Mouse (Mus musculus): ENCODE results near the gene Fat1. TPM values are rescaled to one million over a fixed set of nuclear protein-coding genes. Genes with fewer than 3 reads are reported as not detected.

Fat1 gene
- polyA plus RNA-seq, 1 experiment from 2014 or later: 33.5 TPM

DNA sequence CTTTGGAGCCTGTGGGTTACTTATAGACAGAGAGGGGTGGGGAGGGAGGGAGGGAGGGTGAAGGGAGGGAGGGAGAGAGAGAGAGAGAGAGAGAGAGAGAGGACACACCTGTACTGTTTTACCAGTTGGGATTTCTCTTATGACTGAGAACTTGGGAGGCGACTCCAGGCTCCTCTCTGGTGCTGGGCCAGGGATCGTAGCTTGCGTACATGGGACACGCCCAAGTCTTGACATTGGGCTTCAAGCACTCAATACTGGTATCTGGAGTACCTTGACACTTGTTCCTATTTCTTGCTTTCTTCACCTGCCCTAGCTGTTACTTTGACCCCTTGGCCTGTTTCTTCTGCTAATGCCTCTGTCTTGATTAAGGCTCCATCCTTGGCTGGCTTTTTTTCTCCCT lies 10.3 kb downstream of the Fat1 start:
- 92% methylated on average over 4 of the region's 4 CpGs for WGBS
- no peak overlapping the region for H3K27ac ChIP-seq (ENCODE audit: low read depth, low read length)
- H3K4me1 ChIP-seq (replicated peaks; ENCODE audit: control insufficient read depth, insufficient read depth, low read length): no peaks in the 10 kb centered on the region
- no peaks in the 10 kb centered on the region for H3K27me3 ChIP-seq (ENCODE audit: control insufficient read depth, insufficient read depth, low read length)
- H3K4me3 ChIP-seq (ENCODE audit: low read depth, low read length): no peak overlapping the region
- no peaks in the 10 kb centered on the region for H3K9me3 ChIP-seq (ENCODE audit: control insufficient read depth, low read length)
- no peak overlapping the region for H3K4me2 ChIP-seq (replicated peaks; ENCODE audit: low read depth, low read length)
- H3K36me3 ChIP-seq (ENCODE audit: control insufficient read depth, insufficient read depth, low read length): peaks cover 4% of the 10 kb centered on the region; the same call in 1 of the 2 replicates
- no peak for DNase-seq (ENCODE audit: low spot score)
- ATAC-seq (ENCODE audit: low FRiP score): no peak
- no peak overlapping the region for H3K9ac ChIP-seq (ENCODE audit: low read depth, low read length)

DNA sequence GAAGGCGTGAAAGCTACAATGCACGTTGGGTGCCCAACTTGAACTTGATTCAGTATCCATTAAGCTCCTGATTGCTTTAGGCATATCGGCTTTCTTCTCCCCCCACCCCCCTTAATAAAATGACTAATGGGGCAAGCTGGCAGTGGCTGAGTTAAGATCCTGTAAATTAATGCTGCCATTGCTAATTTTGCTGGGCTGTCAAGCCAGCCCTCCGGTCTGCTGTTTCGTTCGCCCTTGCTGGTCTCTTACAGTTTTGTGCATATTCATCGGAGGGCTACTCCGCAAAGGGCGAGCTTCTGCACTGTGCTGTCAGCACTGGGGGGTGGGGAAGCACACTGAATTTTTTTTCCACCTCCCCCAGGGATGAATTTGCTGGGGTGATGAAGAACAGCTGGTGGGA lies 13.3 kb downstream of the Fat1 start:
- Histone ChIP-seq H3K27me3 (ENCODE audit: control insufficient read depth, insufficient read depth, low read length) (no peaks in the 10 kb centered on the region), H3K27ac (ENCODE audit: low read depth, low read length) (no peak overlapping the region), H3K4me1 (replicated peaks; ENCODE audit: control insufficient read depth, insufficient read depth, low read length) (no peaks in the 10 kb centered on the region), H3K9me3 (ENCODE audit: control insufficient read depth, low read length) (no peaks in the 10 kb centered on the region), H3K36me3 (ENCODE audit: control insufficient read depth, insufficient read depth, low read length) (peaks cover 31% of the 10 kb centered on the region), H3K9ac (ENCODE audit: low read depth, low read length) (no peak overlapping the region), H3K4me3 (ENCODE audit: low read depth, low read length) (no peak overlapping the region), H3K4me2 (replicated peaks; ENCODE audit: low read depth, low read length) (no peak overlapping the region)
- ATAC-seq (ENCODE audit: low FRiP score) (peak; percentile 28), DNase-seq (ENCODE audit: low spot score) (no peak)
- 61% methylated on average over 9 of the region's 9 CpGs for WGBS

DNA sequence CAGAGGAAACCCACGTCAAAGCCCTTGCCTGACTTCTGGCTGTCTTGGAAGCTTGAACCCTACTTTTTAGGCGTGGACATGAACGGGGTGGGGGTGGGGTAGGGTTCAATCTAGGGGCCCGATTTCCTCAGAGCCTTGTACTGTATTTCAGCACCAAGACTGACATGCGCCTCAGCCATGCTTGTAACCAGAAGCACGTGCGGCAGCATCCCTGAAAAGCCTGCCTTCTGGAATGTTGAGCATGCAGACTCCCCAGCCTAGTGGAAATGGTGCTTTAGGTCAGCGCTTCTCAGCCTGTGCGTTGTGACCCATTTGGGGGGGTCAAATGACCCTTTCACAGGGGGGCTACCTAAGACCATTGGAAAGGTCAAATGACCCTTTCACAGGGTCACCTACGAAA lies 25.2 kb downstream of the Fat1 start:
- peak; percentile 41 for DNase-seq (ENCODE audit: low spot score)
- Histone ChIP-seq H3K36me3 (ENCODE audit: control insufficient read depth, insufficient read depth, low read length) (0 out of 2 replicates have a peak, but pooled peaks cover 2% of the 10 kb centered on the region), H3K27me3 (ENCODE audit: control insufficient read depth, insufficient read depth, low read length) (no peaks in the 10 kb centered on the region), H3K9me3 (ENCODE audit: control insufficient read depth, low read length) (no peaks in the 10 kb centered on the region), H3K4me3 (ENCODE audit: low read depth, low read length) (no peak overlapping the region), H3K4me1 (replicated peaks; ENCODE audit: control insufficient read depth, insufficient read depth, low read length) (peaks cover 4% of the 10 kb centered on the region), H3K9ac (ENCODE audit: low read depth, low read length) (no peak overlapping the region), H3K27ac (ENCODE audit: low read depth, low read length) (no peak overlapping the region), H3K4me2 (replicated peaks; ENCODE audit: low read depth, low read length) (no peak overlapping the region)
- peak; percentile 23; the same call in 1 of the 2 replicates for ATAC-seq (ENCODE audit: low FRiP score)
- WGBS: 24% methylated on average over 10 of the region's 10 CpGs

DNA sequence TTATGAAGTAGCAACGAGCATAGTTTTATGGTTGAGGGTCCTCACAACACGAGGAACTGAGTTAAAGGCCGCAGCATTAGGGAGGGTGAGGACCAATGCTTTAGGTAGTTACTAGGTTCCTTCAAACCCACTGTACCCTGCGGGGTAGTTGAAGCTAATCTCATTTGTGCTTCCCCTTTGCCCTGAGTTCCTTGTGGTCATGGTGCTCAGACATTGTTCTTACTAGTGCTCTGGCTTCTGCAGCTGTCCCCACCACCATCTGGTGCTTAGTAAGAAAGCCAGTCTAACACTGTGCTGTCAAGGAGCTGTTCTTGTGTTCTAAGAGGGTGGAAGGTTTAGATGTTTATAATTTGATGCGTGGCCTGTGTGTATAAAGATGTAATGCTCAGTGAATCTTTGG lies 25.7 kb downstream of the Fat1 start:
- 55% methylated on average over 5 of the region's 5 CpGs for WGBS
- DNase-seq (ENCODE audit: low spot score) (peak; percentile 37), ATAC-seq (ENCODE audit: low FRiP score) (0 out of 2 replicates have a peak, but pooled peaks have one; percentile 21)
- Histone ChIP-seq H3K4me2 (replicated peaks; ENCODE audit: low read depth, low read length) (no peak overlapping the region), H3K27ac (ENCODE audit: low read depth, low read length) (no peak overlapping the region), H3K36me3 (ENCODE audit: control insufficient read depth, insufficient read depth, low read length) (0 out of 2 replicates have a peak, but pooled peaks cover 2% of the 10 kb centered on the region), H3K4me1 (replicated peaks; ENCODE audit: control insufficient read depth, insufficient read depth, low read length) (peaks cover 4% of the 10 kb centered on the region), H3K9ac (ENCODE audit: low read depth, low read length) (no peak overlapping the region), H3K27me3 (ENCODE audit: control insufficient read depth, insufficient read depth, low read length) (no peaks in the 10 kb centered on the region), H3K4me3 (ENCODE audit: low read depth, low read length) (no peak overlapping the region), H3K9me3 (ENCODE audit: control insufficient read depth, low read length) (no peaks in the 10 kb centered on the region)

DNA sequence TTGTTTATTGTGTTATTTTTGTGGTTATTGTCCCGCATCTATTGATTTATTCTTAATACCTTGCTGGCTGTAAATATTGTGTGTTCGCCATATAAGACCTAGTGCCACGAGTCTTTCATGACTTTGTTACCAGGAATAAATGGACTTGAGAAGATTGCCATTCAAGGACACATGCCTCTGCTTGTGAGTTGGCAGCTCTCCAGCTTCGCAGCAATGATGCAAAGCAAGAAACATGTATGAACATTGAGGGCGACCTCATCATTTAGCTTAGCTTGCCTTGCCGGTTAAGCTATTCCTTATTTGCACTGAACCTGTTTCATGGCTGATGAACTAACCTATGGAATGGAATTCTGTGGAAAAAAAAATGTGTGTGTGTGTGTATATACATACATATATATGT lies 26.2 kb downstream of the Fat1 start:
- H3K27ac ChIP-seq (ENCODE audit: low read depth, low read length): no peak overlapping the region
- 0 out of 2 replicates have a peak, but pooled peaks cover 2% of the 10 kb centered on the region for H3K36me3 ChIP-seq (ENCODE audit: control insufficient read depth, insufficient read depth, low read length)
- no peaks in the 10 kb centered on the region for H3K9me3 ChIP-seq (ENCODE audit: control insufficient read depth, low read length)
- H3K4me2 ChIP-seq (replicated peaks; ENCODE audit: low read depth, low read length): no peak overlapping the region
- ATAC-seq (ENCODE audit: low FRiP score) (no peak), DNase-seq (ENCODE audit: low spot score) (no peak)
- H3K4me3 ChIP-seq (ENCODE audit: low read depth, low read length): no peak overlapping the region
- peaks cover 4% of the 10 kb centered on the region for H3K4me1 ChIP-seq (replicated peaks; ENCODE audit: control insufficient read depth, insufficient read depth, low read length)
- no peaks in the 10 kb centered on the region for H3K27me3 ChIP-seq (ENCODE audit: control insufficient read depth, insufficient read depth, low read length)
- WGBS: 87% methylated on average over 6 of the region's 6 CpGs
- no peak overlapping the region for H3K9ac ChIP-seq (ENCODE audit: low read depth, low read length)

DNA sequence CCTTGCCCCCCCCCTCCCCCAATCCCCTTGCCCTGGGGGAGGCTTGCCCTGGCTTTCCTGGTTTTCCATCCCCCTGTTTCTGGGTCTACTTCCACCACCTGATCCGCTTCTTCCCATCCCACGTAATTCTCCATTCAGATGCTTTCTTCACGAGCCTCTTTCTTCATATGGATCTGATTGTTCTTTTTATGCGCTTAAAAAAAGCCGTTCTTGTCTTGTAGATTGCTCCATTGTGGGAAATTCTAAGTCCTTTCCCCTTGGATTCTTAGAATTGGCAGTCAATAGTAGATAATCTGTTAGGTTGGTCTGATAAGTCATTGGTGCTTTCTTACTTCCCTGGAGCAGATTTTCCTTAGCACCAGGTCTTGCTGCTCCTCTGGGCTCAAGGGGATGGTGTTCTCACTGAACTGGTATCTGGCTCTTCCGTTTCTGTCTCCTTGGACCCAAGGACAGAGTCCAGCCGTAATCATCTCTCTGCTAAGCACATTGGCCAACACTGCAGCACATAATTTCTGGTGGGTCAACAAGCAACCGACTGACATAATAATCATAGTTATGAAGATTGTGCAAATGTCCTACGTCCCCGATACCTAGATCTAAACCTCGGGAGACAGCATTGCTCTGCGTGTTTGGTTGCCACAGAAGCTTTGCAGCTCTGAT lies 27.5 kb downstream of the Fat1 start:
- H3K27me3 ChIP-seq (ENCODE audit: control insufficient read depth, insufficient read depth, low read length): no peaks in the 10 kb centered on the region
- H3K9ac ChIP-seq (ENCODE audit: low read depth, low read length): no peak overlapping the region
- H3K4me1 ChIP-seq (replicated peaks; ENCODE audit: control insufficient read depth, insufficient read depth, low read length): peaks cover 4% of the 10 kb centered on the region
- no peak overlapping the region for H3K4me2 ChIP-seq (replicated peaks; ENCODE audit: low read depth, low read length)
- no peak overlapping the region for H3K27ac ChIP-seq (ENCODE audit: low read depth, low read length)
- WGBS: 80% methylated on average over 12 of the region's 12 CpGs
- ATAC-seq (ENCODE audit: low FRiP score) (no peak), DNase-seq (ENCODE audit: low spot score) (no peak)
- H3K9me3 ChIP-seq (ENCODE audit: control insufficient read depth, low read length): no peaks in the 10 kb centered on the region
- 0 out of 2 replicates have a peak, but pooled peaks cover 2% of the 10 kb centered on the region for H3K36me3 ChIP-seq (ENCODE audit: control insufficient read depth, insufficient read depth, low read length)
- H3K4me3 ChIP-seq (ENCODE audit: low read depth, low read length): no peak overlapping the region

DNA sequence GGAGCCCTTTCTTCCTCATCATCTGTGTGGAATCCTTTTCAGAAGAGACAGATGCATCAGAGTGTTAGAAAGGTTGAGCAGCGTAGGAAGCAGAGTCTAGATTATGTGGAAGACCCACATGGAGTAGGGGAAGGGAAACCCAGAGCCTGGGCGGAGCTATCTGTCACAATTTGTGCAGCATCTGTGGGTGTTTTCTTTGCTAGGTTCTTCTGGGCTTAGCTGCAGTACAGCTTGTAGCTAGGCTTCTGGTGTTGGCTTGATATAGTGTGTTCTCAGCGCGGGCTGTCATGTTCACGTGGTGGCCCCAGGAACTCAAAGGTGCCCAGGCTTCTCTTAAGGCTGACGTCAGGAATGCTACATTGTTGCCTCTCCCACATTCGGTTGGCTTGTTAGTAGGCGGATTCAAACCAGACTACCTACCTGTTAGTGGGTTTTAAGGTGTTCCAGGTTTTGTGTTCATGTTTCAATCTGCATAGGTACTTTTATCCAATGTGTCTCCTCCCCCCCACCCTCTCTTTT lies 32.3 kb downstream of the Fat1 start:
- Histone ChIP-seq H3K9ac (ENCODE audit: low read depth, low read length) (no peak overlapping the region), H3K27ac (ENCODE audit: low read depth, low read length) (no peak overlapping the region), H3K27me3 (ENCODE audit: control insufficient read depth, insufficient read depth, low read length) (no peaks in the 10 kb centered on the region), H3K9me3 (ENCODE audit: control insufficient read depth, low read length) (no peaks in the 10 kb centered on the region), H3K4me1 (replicated peaks; ENCODE audit: control insufficient read depth, insufficient read depth, low read length) (peaks cover 2% of the 10 kb centered on the region; the same call in 1 of the 2 replicates), H3K36me3 (ENCODE audit: control insufficient read depth, insufficient read depth, low read length) (0 out of 2 replicates have a peak, but pooled peaks cover 2% of the 10 kb centered on the region), H3K4me2 (replicated peaks; ENCODE audit: low read depth, low read length) (no peak overlapping the region), H3K4me3 (ENCODE audit: low read depth, low read length) (no peak overlapping the region)
- no peak for DNase-seq (ENCODE audit: low spot score)
- 91% methylated on average over 8 of the region's 8 CpGs for WGBS
- no peak for ATAC-seq (ENCODE audit: low FRiP score)

DNA sequence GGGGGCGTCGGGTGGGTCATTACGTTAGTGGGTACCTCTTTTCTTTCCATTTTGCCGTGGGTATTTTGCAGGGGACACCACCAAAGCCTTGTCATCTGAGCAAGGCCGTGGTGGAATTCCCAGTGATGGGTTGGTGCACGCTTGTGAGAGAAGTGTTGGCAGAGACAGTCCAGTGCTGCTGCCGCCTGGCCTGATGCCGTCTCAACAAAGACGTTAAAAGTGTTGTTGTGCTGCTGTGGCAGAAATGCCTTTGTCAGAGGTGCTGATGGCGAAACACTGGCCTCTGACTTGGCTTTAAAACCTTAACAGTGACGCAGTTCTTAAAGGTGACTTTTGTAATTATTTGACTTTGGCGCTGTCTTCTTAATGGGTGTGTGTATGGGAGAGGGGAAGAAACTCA lies 34.8 kb downstream of the Fat1 start:
- ATAC-seq (ENCODE audit: low FRiP score): no peak
- Histone ChIP-seq H3K36me3 (ENCODE audit: control insufficient read depth, insufficient read depth, low read length) (no peaks in the 10 kb centered on the region), H3K9me3 (ENCODE audit: control insufficient read depth, low read length) (no peaks in the 10 kb centered on the region), H3K9ac (ENCODE audit: low read depth, low read length) (no peak overlapping the region), H3K4me2 (replicated peaks; ENCODE audit: low read depth, low read length) (no peak overlapping the region), H3K27ac (ENCODE audit: low read depth, low read length) (no peak overlapping the region; the same call in 1 of the 2 replicates), H3K4me3 (ENCODE audit: low read depth, low read length) (no peak overlapping the region), H3K4me1 (replicated peaks; ENCODE audit: control insufficient read depth, insufficient read depth, low read length) (peaks cover 2% of the 10 kb centered on the region; the same call in 1 of the 2 replicates), H3K27me3 (ENCODE audit: control insufficient read depth, insufficient read depth, low read length) (no peaks in the 10 kb centered on the region)
- 29% methylated on average over 12 of the region's 12 CpGs for WGBS
- no peak for DNase-seq (ENCODE audit: low spot score)

DNA sequence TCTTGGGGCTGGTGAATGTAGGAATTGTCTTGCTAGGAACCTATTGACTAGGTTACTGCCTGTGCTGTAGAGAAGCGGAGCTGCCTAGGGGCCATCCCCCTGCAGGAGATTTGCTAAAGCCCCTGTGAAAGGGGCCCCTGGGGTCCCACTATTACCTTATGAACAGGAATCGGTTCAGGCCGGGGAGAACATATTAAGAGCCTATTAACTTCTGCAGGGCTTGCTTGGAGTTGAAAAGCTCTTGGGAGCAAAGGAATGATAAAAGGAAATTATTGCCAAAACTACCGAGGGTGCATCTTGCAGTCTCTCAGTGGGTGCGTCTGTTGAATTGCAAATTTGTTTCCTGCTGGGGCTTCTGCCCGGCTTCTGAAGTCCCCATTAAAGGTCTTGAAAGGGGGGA lies 36.1 kb downstream of the Fat1 start:
- ATAC-seq (ENCODE audit: low FRiP score) (no peak), DNase-seq (ENCODE audit: low spot score) (no peak)
- no peak overlapping the region for H3K9ac ChIP-seq (ENCODE audit: low read depth, low read length)
- H3K4me3 ChIP-seq (ENCODE audit: low read depth, low read length): no peak overlapping the region
- no peaks in the 10 kb centered on the region for H3K36me3 ChIP-seq (ENCODE audit: control insufficient read depth, insufficient read depth, low read length)
- H3K27ac ChIP-seq (ENCODE audit: low read depth, low read length): no peak overlapping the region
- no peaks in the 10 kb centered on the region for H3K9me3 ChIP-seq (ENCODE audit: control insufficient read depth, low read length)
- H3K27me3 ChIP-seq (ENCODE audit: control insufficient read depth, insufficient read depth, low read length): no peaks in the 10 kb centered on the region
- H3K4me2 ChIP-seq (replicated peaks; ENCODE audit: low read depth, low read length): no peak overlapping the region
- WGBS: 8% methylated on average over 6 of the region's 6 CpGs
- peaks cover 2% of the 10 kb centered on the region; the same call in 1 of the 2 replicates for H3K4me1 ChIP-seq (replicated peaks; ENCODE audit: control insufficient read depth, insufficient read depth, low read length)
